Mouse (Mus musculus) lung, postnatal 0 days (tissue): ENCODE data around the gene Arel1.

Experiments used
- CTCF ChIP-seq: IDR thresholded peaks from 2 replicates; pipeline ENCODE4 v1.5.1; 2016; ENCODE audit warnings: antibody characterized with exemption, mild to moderate bottlenecking
- EP300 ChIP-seq: IDR thresholded peaks from 2 replicates; pipeline ENCODE4 v1.6.1; 2016; ENCODE audit warnings: antibody characterized with exemption, mild to moderate bottlenecking, control low read depth

DNA sequence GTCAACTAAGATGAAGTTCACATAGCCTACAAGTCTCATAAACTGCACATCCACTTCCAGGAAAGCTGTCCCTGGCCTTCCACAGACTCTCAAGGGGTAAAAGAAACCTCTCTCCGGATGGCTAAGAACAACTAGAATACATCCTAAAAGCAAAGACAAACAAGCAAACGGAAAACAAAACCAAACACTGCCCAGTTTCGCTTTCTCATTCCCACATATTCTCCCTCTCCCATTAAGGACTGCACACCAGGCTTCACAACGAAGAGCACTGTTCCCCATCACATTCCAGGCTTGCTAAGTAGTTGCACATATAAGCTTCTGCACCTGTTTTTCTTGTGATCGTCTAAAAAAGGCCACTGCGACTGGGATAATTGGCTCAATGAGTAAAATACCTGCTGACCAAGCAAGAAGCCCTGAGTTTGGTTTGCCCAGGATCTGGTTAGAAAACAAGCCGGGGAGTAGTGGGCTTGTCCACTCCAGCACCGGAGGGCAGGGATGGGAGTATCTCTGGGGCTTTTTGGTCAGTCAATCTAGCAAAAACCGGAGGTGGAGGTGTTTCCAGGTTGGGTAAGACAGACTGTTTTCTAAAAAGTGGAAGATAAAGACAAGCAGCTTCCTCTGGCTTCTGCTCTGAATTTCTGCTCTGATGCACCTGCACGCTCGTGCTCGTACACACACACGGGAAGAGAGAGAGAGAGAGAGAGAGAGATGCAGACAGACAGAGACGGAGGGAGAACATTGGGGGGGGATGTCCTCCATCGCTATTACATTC, 858 bp downstream of the Arel1 start:
- no peak for TF ChIP-seq CTCF
- TF ChIP-seq EP300: no peak
